Mouse (Mus musculus): ENCODE measurements at regions not wholly inside any gene's neighbourhood (a gene's known extent, or its start where the extent isn't known, plus 50 kb on each side); places are given as distances from the start of the nearest gene placed in this dataset.

- TF ChIP-seq GATA1 (IDR thresholded peaks at IDR 0.05; ENCODE audit: borderline replicate concordance, low read length) (no peak), FLI1 (IDR thresholded peaks at IDR 0.05; ENCODE audit: low read length) (no peak)
These were observed 513.9 kb upstream of the Dsel start for GRCm38 (mm10) chr1:112378660-112379059.

Data from megakaryocyte, embryonic 14.5 days (primary cell).